Mouse (Mus musculus) stomach, postnatal 0 days (tissue): ENCODE measurements around the gene Slc41a2.

Experiments used
- CTCF ChIP-seq: IDR thresholded peaks from 2 replicates; pipeline ENCODE4 v1.5.1; 2016; ENCODE audit warnings: antibody characterized with exemption, low read depth, mild to moderate bottlenecking, moderate library complexity
- EP300 ChIP-seq: optimal IDR thresholded peaks from 2 replicates; pipeline ENCODE3; 2016; ENCODE audit warnings: antibody characterized with exemption

GRCm38 (mm10) chr10:83189071-83189470 lies 148.6 kb downstream of the Slc41a2 start:
- TF ChIP-seq CTCF (no peak), EP300 (no peak)
